Mouse (Mus musculus) skeletal muscle tissue, adult 2 months (tissue): ENCODE results near the gene Trmt1.

Source experiments
- DNase-seq: peaks from one replicate; pipeline ENCODE4 v3.0.0-alpha.2; 2012; ENCODE audit warnings: low read depth, low spot score

Gene Trmt1

DNA sequence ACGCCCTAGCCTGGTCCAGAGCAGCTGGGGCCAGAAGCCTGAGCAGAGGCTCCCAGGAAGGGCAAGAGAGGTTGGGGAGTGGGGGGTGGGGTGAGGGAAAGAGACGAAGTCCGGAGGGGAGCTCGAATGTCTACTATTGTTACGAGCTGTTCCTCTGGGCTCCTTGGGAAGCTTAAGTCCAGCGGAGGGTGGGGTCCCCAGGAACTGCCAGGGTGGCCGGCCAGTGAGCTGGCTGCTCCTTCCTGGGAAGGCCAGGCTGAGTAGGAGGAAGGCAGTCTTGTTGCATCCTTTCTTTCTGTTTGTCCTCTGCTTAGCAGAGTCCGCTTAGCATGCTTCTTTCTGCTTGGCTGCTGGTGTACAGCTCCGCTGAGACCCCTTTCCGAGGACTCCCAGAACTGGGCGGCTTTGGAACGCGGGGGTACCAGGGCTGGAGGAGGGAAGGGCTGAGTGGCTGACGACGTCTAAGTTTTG is 22.0 kb downstream of the Trmt1 start:
- no peak for DNase-seq

DNA sequence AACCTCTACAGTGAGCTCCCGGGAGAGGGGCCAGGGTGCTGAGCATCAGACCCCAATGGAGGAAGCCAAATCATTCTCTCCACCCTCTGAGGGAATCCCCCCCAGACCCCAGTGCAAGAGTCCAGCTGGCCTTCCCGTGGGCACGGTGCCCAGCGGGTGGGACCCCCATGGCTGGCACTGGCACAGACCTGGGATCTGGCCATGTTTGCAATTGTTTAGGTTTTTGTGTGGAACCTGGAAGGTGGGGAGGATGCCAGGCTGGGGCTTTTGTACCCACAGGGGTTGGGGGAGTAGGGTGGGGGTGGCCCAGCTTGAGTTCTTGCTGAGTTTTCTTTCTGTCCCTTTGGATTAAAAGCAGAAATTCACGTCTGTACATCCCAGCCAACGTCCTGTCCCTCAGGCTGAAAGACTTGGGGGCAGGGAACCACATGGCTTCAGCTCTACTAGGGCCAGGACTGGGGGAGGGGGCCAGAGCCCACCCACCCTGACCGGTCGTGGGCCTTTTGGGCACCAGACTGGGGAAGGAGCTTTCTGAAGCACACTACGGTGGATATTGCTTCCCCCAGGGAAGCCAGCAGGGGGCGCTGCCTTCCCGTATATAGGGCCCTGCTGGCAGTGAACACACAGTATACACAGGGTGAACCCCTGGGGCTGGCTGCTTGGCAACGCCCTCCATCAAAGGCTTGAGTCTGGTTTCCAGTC is 22.8 kb downstream of the Trmt1 start:
- DNase-seq: peak; percentile 87

DNA sequence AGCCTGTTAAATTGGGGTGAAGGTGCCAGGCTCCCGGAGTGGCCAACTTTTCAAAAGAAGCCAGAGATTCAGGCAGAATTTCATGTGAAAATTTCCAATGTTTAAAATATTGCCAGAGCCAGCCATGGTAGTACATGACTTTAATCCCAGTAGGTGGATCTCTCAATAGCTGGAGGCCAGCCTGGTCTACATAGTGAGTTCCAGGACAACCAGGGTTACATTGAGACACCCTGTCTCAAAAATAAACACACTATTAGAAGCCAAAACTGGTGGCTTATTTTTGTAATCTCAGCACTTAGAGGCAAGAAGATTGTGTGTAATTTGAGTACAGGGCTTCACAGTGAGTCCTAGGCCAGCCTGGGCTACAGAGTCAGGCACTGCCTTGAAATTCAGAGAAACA is 23.8 kb downstream of the Trmt1 start:
- no peak for DNase-seq

DNA sequence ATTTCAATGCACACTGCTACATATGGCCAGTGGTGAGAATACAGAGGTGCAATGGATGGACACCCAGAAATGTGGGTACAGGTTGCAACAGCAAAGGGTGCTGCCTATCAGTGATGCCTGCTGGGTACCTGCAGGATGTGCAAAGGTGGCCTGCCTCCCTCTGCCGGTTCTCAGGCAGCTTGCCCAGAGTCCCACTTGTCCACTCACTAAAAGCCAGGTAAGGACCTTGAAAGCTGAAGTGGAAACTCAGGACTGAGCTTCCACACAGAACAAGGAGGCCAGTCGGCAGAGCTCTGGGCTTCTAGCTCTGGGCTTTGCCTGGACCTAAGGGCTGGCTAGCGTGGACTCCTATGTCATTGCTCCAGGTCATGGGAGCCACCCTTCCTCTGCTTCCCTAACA is 25.2 kb downstream of the Trmt1 start:
- DNase-seq: no peak

DNA sequence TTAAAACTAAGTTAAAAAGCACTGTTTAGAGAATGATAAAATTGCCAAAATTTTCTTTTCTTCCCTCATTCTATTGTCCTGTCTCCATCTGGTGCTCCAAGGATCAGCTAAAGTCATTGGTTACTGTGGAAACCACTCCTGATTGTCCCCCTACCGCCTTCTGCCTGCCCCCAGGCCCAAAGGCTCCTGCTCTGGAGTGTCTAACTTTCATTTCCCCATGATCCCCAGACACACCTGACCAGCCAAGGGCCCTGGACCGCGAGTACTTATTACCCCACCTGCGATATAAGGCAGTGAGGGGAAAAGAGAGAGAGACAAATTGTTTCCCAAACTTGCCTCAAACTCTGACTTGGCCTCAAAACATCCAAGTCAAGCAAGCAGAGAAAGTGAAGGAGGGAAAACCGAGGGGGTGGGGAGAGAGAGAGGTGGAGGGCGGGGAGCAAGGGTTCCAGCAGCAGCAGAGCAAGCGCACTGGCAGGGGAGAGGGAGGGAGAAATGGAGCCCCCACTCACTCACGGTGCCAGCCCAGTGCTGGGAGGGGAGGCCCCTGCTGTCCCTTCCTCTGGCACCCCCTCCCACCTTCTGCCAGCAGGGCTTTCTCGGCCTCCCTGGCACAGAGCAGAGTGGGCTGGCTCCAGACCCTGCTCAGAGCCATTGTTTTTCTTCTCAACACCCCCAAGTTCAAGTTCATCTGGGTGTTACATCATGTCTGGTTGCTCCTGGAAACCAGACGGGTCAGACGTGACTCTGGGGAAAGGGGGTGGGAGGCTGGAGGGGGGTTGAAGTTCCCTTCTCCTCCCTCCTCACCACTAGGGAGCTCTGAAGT is 26.0 kb downstream of the Trmt1 start:
- DNase-seq: peak; percentile 75

DNA sequence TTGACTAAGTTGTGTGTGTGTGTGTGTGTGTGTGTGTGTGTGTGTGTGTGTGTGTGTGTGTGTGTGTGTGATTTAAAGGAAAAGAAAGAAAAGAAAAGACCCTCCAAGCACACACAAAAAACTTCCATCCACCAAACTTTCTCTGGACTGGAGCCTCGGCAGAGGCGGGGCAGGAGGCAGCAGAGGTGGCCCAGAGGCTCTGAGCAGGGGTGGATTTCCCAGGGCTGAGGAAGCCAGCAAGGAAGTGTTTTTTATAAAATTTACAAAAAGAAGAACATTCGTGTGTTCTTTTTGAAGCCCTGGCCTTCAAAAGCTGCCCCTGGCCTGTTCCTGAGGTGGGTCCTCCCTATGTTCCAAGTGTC is 26.6 kb downstream of the Trmt1 start:
- DNase-seq: no peak

DNA sequence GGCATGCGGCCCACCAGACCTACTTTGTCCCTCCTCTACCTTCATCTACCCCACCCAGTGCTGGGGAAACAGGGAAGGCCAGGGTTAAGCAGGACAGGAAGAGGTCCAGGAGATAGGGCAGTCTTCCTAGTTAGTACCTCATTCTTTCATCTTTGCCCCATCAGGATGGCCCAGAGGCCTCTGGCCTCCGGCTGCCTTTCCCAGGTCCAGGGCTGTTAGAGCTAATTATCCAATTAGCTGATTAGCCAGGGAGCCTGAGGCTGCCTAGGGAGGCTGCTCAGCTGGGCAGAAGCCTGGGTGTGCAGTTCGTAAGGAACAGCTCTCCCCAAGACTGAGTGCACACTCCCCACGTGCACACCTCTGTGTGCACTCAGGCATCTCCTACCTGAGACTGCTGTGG is 27.3 kb downstream of the Trmt1 start:
- no peak for DNase-seq

DNA sequence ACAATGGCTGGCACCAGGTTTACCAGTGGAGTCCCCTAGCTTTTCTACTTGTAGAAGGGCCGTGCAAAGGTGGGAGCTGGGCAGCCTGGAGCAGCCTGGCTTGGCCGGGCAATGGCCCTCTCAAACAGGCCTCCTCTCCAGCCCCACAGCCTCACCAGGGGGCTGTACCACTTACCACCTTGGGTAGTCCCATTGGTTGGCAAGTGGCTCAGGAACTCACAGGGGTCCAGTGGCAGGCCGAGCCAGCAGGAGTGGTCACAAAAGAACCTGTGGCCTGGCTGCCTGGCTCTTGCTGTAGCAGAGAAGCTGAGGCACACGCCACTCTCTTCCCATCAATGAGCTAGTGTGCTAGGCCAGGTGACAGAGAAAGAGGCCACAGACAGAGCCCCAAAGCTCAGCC is 28.1 kb downstream of the Trmt1 start:
- DNase-seq: no peak

DNA sequence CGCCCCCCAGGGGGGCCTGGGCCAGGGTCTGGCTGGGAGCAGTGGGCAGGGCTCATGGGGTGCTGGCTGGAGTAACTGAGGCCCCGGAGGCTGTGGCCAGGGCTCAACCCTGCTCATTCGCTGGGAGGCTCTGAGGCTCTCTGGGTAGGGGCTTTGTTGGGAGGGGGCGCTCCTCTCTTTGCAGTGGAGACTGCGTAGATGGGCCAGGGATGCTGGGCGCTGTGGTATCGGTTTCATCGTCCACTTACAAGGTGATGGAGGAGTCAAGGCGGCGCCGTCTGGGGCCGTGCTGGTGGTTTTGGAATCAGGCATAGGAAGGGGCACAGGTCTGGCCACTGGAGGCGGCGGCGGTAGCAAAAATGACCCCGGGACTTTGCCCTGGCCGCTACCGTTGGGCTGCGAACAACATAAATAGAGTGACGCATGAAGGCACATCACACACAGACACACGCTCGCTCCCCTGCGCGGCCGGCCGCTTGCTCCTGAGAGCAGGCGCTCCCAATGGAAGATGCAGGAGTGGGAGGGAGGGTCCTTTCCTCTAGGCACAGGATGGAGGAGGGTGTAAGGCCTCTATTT is 29.9 kb downstream of the Trmt1 start:
- DNase-seq: no peak

DNA sequence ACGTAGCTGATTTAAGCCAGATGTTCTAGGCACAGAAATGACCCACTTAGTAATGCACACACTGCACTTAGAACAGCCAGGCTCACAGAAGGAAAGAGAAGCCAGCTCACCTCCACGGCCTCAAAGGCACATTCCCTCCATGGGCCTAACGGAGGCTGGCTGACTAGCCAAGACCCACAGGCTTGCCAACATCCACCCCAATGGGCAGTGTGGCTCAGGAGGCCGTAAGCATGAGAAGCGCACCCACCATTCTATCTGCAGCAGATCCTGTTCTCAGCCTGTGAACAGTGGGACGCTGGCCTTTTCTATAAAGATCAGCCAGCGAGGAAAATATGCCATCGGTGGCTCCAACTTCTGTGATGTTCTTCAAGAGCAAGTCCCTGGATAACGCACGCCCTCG is 30.7 kb downstream of the Trmt1 start:
- DNase-seq: no peak

DNA sequence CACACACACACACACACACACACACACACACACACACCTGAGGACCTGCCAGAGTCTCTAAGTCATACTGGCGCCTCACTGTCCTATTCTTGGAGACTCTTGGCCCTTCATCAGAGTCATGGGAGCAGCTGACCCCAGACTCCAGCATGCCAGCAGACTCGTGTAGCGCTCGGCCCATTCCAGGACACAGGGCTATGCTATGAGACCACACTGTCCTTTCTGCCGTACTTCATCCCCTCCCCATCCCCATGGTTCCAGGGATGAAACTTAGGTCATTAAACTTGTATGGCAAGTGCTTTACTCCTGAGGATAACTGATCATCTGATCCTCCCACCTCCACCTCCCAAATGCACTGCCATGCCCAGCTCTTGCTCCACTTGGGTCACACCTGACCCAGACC is 32.4 kb downstream of the Trmt1 start:
- peak; percentile 90 for DNase-seq

DNA sequence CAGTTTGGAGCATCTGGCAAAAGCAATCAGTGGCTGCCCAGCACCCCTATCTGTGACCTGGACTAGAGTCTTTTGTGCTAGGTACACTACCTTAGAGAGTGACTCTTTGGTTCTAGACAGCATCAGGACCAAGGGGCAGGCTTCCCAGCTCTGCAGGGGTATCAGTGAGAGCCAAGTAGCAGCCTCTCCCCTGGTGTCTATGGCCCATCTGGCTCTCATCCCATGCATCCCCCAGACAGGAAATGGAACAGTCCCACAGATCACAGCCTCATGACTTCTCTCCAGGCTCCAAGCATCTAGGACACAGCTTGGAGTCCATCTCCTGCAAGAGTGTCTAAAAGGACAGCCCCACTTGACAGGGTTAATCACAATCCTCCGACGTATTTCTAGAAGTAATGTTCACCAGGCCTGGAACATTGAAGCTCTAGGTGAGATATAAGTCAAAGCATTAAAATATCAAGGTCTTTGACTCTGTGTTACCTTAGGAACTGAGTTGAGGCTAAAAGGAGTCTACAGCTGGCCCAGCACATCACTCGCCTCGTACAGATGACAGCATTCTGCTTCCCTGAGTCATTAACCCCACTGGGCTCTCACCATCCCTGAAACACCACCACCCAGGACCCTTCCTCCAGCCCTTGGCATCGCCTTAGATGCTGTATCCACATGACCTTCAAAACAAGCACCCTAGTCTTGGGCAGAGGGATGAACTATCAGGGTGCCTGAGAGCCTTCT is 33.0 kb downstream of the Trmt1 start:
- DNase-seq: no peak

DNA sequence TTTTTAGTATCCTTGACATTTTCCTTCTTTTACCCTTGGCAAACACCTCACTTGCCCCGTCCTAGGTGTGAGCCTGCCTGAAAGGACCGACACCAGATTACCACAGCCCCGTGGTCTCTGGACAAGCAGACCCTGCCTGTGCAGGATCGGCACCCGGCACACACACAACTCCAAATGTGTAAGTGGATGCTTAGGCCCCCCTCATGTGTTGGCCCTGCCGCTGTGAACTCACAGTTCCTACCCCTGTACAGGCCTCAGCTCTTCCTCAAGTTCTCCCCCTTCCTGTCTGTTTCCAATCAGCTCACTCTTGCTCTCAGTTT is 36.4 kb downstream of the Trmt1 start:
- DNase-seq: no peak

DNA sequence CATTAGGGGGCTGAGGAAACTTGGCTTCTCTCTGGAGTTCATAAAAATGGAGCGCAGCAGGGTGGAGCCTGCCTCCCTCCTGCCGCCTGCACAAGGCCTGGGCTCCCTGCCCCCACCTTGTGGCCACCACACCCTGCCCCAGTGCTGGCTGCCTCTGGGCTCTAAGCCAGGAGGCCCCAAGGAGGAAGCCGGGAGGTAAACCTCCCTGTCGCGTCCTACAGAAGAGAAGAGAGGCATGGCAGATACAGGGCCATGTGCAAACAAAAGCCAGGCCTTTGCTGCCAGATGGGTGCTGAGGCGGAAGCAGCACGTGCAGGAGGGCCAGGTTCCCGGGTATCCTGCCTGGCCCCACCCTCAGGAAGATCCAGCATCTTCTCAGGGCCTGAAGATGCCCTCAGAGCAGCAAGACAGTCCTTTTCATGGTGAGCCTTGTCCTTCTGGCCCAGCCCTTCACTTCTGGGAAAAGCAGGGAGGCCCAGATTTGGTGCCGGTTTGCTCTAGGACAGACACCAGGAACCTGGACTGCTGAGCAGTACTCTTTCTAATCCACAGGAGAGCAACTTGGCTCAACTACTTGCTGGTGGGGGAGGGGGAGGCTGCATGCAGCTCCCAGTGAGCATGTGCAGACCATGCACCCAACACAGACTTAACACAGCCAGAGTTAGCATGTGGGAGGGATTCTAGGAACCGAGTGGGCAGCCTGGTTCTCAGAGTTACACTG is 36.9 kb downstream of the Trmt1 start, which contains the start of gene G430095P16Rik:
G430095P16Rik (plus strand) TSS at position 158 of the 721 bp plus-strand sequence.
- peak; percentile 84 for DNase-seq

DNA sequence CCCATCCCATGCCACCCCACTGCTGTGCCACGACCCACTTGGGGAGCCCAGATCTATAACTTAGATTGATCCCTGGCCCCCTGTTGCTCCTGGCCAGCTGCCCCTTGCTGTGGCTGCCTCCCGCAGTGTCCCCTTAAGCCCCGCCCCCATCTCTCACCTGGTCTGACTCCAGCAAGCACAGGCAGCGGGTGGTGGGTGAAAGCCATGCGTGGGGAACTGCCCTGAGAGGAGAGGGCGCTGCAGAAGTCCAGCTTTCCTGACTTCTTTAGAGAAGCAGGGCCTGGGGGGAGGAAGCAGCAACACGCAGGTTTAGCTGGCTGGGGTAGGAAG is 37.4 kb downstream of the Trmt1 start:
- no peak for DNase-seq

DNA sequence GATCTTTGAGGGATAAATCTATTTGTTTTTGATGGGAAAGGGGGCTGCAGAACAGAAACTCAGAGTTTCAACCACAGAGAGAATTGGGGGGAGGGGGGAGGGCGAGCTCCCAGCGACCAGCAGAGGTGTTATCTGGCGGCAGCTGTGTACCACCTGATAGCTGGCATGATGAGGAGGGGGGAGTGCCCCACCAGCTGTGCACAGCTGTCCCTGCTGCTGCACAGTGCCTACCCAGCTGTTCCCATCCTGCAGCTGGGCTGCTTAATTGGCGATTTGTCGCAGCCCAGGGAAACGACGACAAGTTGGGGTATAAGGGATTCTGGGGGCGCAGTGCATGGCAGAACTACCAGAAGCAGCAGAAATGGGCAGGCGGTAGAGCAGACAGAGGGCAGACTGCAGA is 38.6 kb downstream of the Trmt1 start:
- DNase-seq: no peak

DNA sequence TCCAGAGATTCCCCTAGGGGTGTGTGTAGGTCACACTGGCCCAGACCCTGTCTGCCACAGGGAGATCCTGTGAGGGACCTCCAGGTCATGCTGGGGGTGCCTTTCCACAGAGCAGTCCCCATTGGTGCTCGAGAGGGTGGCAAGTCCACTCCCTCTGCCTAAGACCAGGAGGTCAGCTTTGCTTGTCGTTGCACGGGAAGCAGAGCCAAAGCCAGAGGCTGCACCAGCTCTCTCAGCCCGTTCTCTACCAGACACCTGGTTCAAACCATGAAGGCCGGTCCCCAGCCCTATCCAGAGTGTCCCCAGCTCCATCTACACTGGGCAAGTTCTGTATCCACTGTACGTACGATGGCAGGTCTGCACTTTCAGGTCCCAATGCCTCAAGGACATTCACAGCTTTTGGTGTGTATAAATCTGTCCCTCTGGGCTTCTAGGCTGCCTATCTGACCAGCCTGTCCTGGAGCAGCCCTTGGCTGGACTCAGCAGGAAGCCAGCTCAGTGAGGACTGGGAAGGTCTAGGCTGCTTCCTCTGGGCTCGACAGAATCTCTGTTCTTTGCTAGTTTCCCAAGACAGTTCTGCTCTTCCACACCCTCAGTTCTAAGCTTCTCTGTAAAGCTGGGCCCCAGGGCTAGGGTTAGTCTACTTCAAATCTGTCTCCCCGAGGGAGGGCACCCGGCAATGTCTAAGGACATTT is 39.3 kb downstream of the Trmt1 start:
- DNase-seq: no peak

DNA sequence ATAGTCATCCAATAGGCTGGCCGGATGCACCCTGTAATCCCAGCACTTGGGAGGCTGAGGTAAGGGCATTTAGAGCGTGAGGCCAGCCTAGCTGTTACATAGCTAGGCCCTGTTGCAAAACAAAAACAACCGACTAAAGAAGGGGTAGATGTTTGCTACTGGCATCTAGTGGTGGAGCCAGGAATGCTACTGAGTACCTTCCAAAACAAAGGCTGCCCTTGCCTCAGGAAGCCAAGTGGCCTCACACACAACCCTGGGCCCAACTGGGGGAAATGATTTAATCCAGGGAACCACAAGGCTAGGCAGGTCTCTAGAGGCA is 39.8 kb downstream of the Trmt1 start:
- peak; percentile 71 for DNase-seq

DNA sequence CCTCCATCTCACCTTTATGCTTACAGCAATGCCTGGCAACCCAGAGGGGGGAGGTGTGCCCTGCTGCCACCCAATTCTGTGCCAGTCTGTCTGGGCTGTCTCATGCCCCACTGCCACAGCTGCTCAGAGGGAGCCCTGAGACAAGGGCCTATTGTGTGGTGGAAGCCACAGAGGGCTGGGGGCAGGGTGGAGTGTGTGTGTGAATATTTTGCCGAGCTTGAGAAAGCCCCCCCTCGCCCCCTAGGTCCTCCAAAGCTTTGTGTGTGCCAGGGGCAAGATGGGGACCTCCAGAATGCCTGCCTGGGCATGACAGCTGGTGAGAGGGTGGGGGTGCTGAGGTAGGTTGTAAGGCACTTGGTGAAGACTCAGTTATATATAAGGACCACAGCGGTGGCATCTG is 42.4 kb downstream of the Trmt1 start:
- no peak for DNase-seq

DNA sequence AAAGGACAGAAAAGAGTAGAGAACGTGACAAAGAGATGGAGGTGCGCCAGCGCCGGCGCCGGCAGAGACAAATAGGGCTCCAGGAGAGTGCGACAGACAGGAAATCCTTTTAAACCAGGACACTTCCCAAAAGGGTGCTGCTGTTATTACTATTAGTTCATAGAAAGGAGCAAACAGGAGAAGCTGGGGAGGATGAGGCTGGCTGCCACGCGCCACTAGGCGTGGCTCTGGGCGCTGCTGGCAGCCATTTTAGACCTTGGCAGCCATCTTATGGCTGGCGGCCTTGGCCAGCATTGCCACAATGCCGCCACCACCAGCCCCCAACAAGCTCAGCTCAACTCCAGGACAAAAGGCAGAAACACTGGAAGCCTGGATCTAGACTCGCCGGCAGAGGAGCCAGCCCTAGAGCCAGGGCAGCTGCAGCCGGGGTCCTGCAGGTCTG is 43.8 kb downstream of the Trmt1 start:
- peak; percentile 68 for DNase-seq
